ENCODE assay signal across 28 mouse cellular contexts in genomic region chr2:84732394-84732793, GRCm38 (mm10). TPM values are rescaled to one million over a fixed set of nuclear protein-coding genes. Genes with fewer than 3 reads are reported as not detected.
DNase-seq lines count a peak whose midpoint lies in the region; ATAC-seq and TF ChIP-seq lines count a peak whose summit lies in the region.
"Had no signal": no experiment of that assay in that cellular context is flagged by ENCODE, and none has a peak within 500 bp of the region (broad histone marks: within the 10 kb centered on the region; RNA-seq: fewer than 3 reads in every experiment).

No protein-coding gene starts in this region.

- H3K9me3 ChIP-seq in liver, embryonic 12.5 days (replicated peaks) = no peaks in the 10 kb centered on the region
- H3K9me3 ChIP-seq in liver, embryonic 13.5 days (replicated peaks) = no peaks in the 10 kb centered on the region
- H3K9me3 ChIP-seq in liver, embryonic 16.5 days (replicated peaks; ENCODE audit: control insufficient read depth, low read length) = no peaks in the 10 kb centered on the region
- H3K9me3 ChIP-seq in stomach, postnatal 0 days (ENCODE audit: control insufficient read depth, low read length) = no peaks in the 10 kb centered on the region
- H3K9me3 ChIP-seq: embryonic facial prominence, embryonic 12.5 days; embryonic facial prominence, embryonic 15.5 days; forebrain, embryonic 10.5 days; forebrain, embryonic 13.5 days; hindbrain, embryonic 10.5 days; hindbrain, embryonic 13.5 days; intestine, embryonic 15.5 days had no signal

- H3K36me3 ChIP-seq in liver, embryonic 12.5 days = peaks cover 18% of the 10 kb centered on the region
- peaks cover 18% of the 10 kb centered on the region for H3K36me3 ChIP-seq in liver, embryonic 13.5 days
- H3K36me3 ChIP-seq in liver, embryonic 16.5 days (ENCODE audit: control insufficient read depth, insufficient read depth) = peaks cover 12% of the 10 kb centered on the region; the same call in 1 of the 2 replicates
- H3K36me3 ChIP-seq in stomach, postnatal 0 days (ENCODE audit: control insufficient read depth, insufficient read depth, low read length) = no peaks in the 10 kb centered on the region
- H3K36me3 ChIP-seq: embryonic facial prominence, embryonic 12.5 days; embryonic facial prominence, embryonic 15.5 days; forebrain, embryonic 10.5 days; hindbrain, embryonic 10.5 days; hindbrain, embryonic 13.5 days; intestine, embryonic 15.5 days had no signal

- H3K27ac ChIP-seq in liver, embryonic 12.5 days = peak overlapping the region; percentile 99
- peak overlapping the region; percentile 100 for H3K27ac ChIP-seq in liver, embryonic 13.5 days
- peak overlapping the region; percentile 97 for H3K27ac ChIP-seq in liver, embryonic 16.5 days (ENCODE audit: low read length)
- H3K27ac ChIP-seq in stomach, postnatal 0 days (replicated peaks) = no peak overlapping the region
- H3K27ac ChIP-seq: embryonic facial prominence, embryonic 12.5 days; embryonic facial prominence, embryonic 15.5 days; forebrain, embryonic 10.5 days; forebrain, embryonic 13.5 days; gastrocnemius, adult 2 months; heart, adult 2 months; hindbrain, embryonic 10.5 days; hindbrain, embryonic 13.5 days; intestine, embryonic 15.5 days had no signal

- DNase-seq in heart, adult 11 months = peak; percentile 45
- no peak for DNase-seq in heart, adult 18-20 months
- DNase-seq in liver, embryonic 13.5 days = no peak
- no peak for DNase-seq in adrenal gland, postnatal 10 days
- no peak for DNase-seq in stomach, postnatal 0 days (ENCODE audit: low spot score)
- DNase-seq: adrenal gland, adult 2 months; cerebellum, adult 18-20 months; cerebellum, adult 9-11 months; cerebellum, postnatal 25 days; forebrain, postnatal 0 days; gastrocnemius, adult 2 months; gastrocnemius, postnatal 14 days; heart, adult 2 months; heart, postnatal 36 days; kidney, adult 11 months had no signal

- peak overlapping the region; percentile 89 for H3K4me2 ChIP-seq in liver, embryonic 12.5 days
- peak overlapping the region; percentile 86 for H3K4me2 ChIP-seq in liver, embryonic 13.5 days
- peak overlapping the region; percentile 57 for H3K4me2 ChIP-seq in liver, embryonic 16.5 days (ENCODE audit: low read depth, low read length)
- no peak overlapping the region for H3K4me2 ChIP-seq in stomach, postnatal 0 days (replicated peaks; ENCODE audit: low read depth)
- H3K4me2 ChIP-seq: embryonic facial prominence, embryonic 12.5 days; embryonic facial prominence, embryonic 15.5 days; intestine, embryonic 15.5 days had no signal

- H3K4me1 ChIP-seq in liver, embryonic 12.5 days = peaks cover 83% of the 10 kb centered on the region
- peaks cover 96% of the 10 kb centered on the region for H3K4me1 ChIP-seq in liver, embryonic 13.5 days (replicated peaks)
- H3K4me1 ChIP-seq in liver, embryonic 16.5 days (ENCODE audit: control insufficient read depth, low read depth, low read length) = peaks cover 70% of the 10 kb centered on the region
- H3K4me1 ChIP-seq in stomach, postnatal 0 days (replicated peaks; ENCODE audit: control insufficient read depth, insufficient read depth) = peaks cover 3% of the 10 kb centered on the region; the same call in 1 of the 2 replicates

- H3K4me3 ChIP-seq in liver, embryonic 12.5 days = no peak overlapping the region
- H3K4me3 ChIP-seq in liver, embryonic 13.5 days (replicated peaks) = no peak overlapping the region
- no peak overlapping the region; the same call in 1 of the 2 replicates for H3K4me3 ChIP-seq in liver, embryonic 16.5 days (ENCODE audit: low read depth, low read length)
- no peak overlapping the region for H3K4me3 ChIP-seq in stomach, postnatal 0 days (ENCODE audit: low read depth, low read length)
- H3K4me3 ChIP-seq: embryonic facial prominence, embryonic 12.5 days; embryonic facial prominence, embryonic 15.5 days; forebrain, embryonic 10.5 days; forebrain, embryonic 13.5 days; gastrocnemius, adult 2 months; heart, adult 2 months; hindbrain, embryonic 13.5 days; intestine, embryonic 15.5 days had no signal

- peaks cover 10% of the 10 kb centered on the region for H3K27me3 ChIP-seq in liver, embryonic 12.5 days (replicated peaks)
- peaks cover 10% of the 10 kb centered on the region for H3K27me3 ChIP-seq in liver, embryonic 13.5 days
- no peaks in the 10 kb centered on the region; the same call in 1 of the 2 replicates for H3K27me3 ChIP-seq in liver, embryonic 16.5 days (ENCODE audit: control insufficient read depth, insufficient read depth, low read depth, low read length)
- H3K27me3 ChIP-seq in stomach, postnatal 0 days (ENCODE audit: control insufficient read depth, insufficient read depth, low read length) = 0 out of 2 replicates have a peak, but pooled peaks cover 2% of the 10 kb centered on the region
- H3K27me3 ChIP-seq: embryonic facial prominence, embryonic 12.5 days; embryonic facial prominence, embryonic 15.5 days; forebrain, embryonic 13.5 days; hindbrain, embryonic 13.5 days had no signal

- no peak for ATAC-seq in liver, embryonic 12.5 days
- ATAC-seq in liver, embryonic 13.5 days (ENCODE audit: low read depth) = no peak
- ATAC-seq in liver, embryonic 16.5 days (ENCODE audit: low read depth) = peak; percentile 16
- no peak for ATAC-seq in stomach, postnatal 0 days (ENCODE audit: low FRiP score, low TSS enrichment)
- ATAC-seq: CD4-positive, CD25-positive, alpha-beta regulatory T cell, adult 4 months; forebrain, embryonic 13.5 days; forebrain, postnatal 0 days; hindbrain, embryonic 16.5 days; intestine, embryonic 15.5 days had no signal

- peak overlapping the region; percentile 90 for H3K9ac ChIP-seq in liver, embryonic 12.5 days
- peak overlapping the region; percentile 90 for H3K9ac ChIP-seq in liver, embryonic 13.5 days
- H3K9ac ChIP-seq in liver, embryonic 16.5 days (ENCODE audit: low read depth, low read length) = no peak overlapping the region
- H3K9ac ChIP-seq in stomach, postnatal 0 days (ENCODE audit: low read length) = no peak overlapping the region
- H3K9ac ChIP-seq: embryonic facial prominence, embryonic 12.5 days; embryonic facial prominence, embryonic 15.5 days; forebrain, embryonic 13.5 days; forebrain, postnatal 0 days; hindbrain, embryonic 13.5 days; intestine, embryonic 15.5 days had no signal

- no peak for TF ChIP-seq CTCF in stomach, postnatal 0 days (IDR thresholded peaks at IDR 0.05; ENCODE audit: low read depth)

- 65% methylated on average over 1 of the region's 1 CpGs for WGBS in liver, embryonic 12.5 days (ENCODE audit: insufficient replicate concordance)
- WGBS in liver, embryonic 13.5 days (ENCODE audit: insufficient replicate concordance) = 55% methylated on average over 1 of the region's 1 CpGs
- 84% methylated on average over 1 of the region's 1 CpGs for WGBS in liver, embryonic 16.5 days (ENCODE audit: insufficient replicate concordance)
- 62% methylated on average over 1 of the region's 1 CpGs for WGBS in stomach, postnatal 0 days

- TF ChIP-seq EP300 in stomach, postnatal 0 days (optimal IDR thresholded peaks at IDR 0.05) = no peak

RNA-seq across cellular contexts. Expression of gene Ypel4, which starts 1.5 kb away (rescaled TPM):
- under 1 TPM; 0.20 to 0.23 TPM for total RNA-seq in heart, adult 18-20 months (2021)
- polyA plus RNA-seq in liver, embryonic 12.5 days (2016; fragmentation: Nextera tagmentation; extraction: Ambion mirVana) = 49.8 and 52.1 TPM in 2 replicates
- polyA plus RNA-seq in liver, embryonic 13.5 days (2015; fragmentation: Nextera tagmentation; extraction: Ambion mirVana) = 57.8 and 64.2 TPM in 2 replicates
- polyA plus RNA-seq in liver, embryonic 16.5 days (2015; fragmentation: Nextera tagmentation; extraction: Ambion mirVana) = 69.6 and 79.1 TPM in 2 replicates
- 1 to 10 TPM; 4.2 to 7.9 TPM for total RNA-seq in adrenal gland, postnatal 10 days (2021)
- polyA plus RNA-seq in stomach, postnatal 0 days (2015; fragmentation: Nextera tagmentation; extraction: Ambion mirVana) = 1.6 and 2.4 TPM in 2 replicates
- total RNA-seq: MEL had no signal

RNA-seq across cellular contexts. Expression of gene Clp1, which starts 5.2 kb away (rescaled TPM):
- 1 to 10 TPM; 4.3 to 4.4 TPM for total RNA-seq in heart, adult 18-20 months (2021)
- 57.2 and 59.8 TPM in 2 replicates for polyA plus RNA-seq in liver, embryonic 12.5 days (2016; fragmentation: Nextera tagmentation; extraction: Ambion mirVana)
- 60.3 and 69.1 TPM in 2 replicates for polyA plus RNA-seq in liver, embryonic 13.5 days (2015; fragmentation: Nextera tagmentation; extraction: Ambion mirVana)
- 49.7 and 56.2 TPM in 2 replicates for polyA plus RNA-seq in liver, embryonic 16.5 days (2015; fragmentation: Nextera tagmentation; extraction: Ambion mirVana)
- 10 to 100 TPM; 15.5 to 15.9 TPM for total RNA-seq in adrenal gland, postnatal 10 days (2021)
- polyA plus RNA-seq in stomach, postnatal 0 days (2015; fragmentation: Nextera tagmentation; extraction: Ambion mirVana) = 16.3 and 16.5 TPM in 2 replicates

RNA-seq across cellular contexts. Expression of gene Gm19426, which starts 11.1 kb away (rescaled TPM):
- total RNA-seq in heart, adult 18-20 months (2021) = 1 to 10 TPM in 1 of 2 experiments, under 1 TPM in 1; 0.98 to 1.7 TPM
- 3.8 and 3.9 TPM in 2 replicates for polyA plus RNA-seq in liver, embryonic 12.5 days (2016; fragmentation: Nextera tagmentation; extraction: Ambion mirVana)
- polyA plus RNA-seq in liver, embryonic 13.5 days (2015; fragmentation: Nextera tagmentation; extraction: Ambion mirVana) = 1.5 and 2.2 TPM in 2 replicates
- 0.89 and 0.95 TPM in 2 replicates for polyA plus RNA-seq in liver, embryonic 16.5 days (2015; fragmentation: Nextera tagmentation; extraction: Ambion mirVana)
- 1 to 10 TPM; 3.1 to 7.9 TPM for total RNA-seq in adrenal gland, postnatal 10 days (2021)
- polyA plus RNA-seq in stomach, postnatal 0 days (2015; fragmentation: Nextera tagmentation; extraction: Ambion mirVana) = 3.8 and 3.9 TPM in 2 replicates
- total RNA-seq: common myeloid progenitor, adult 5-6 weeks; gastrocnemius, adult 2 months; MEL had no signal
- polyA plus RNA-seq: CD4-positive, CD25-positive, alpha-beta regulatory T cell, adult 4 months had no signal

RNA-seq across cellular contexts. Expression of gene Zdhhc5, which starts 17.4 kb away (rescaled TPM):
- total RNA-seq in heart, adult 18-20 months (2021) = 10 to 100 TPM; 63.2 to 64.3 TPM
- polyA plus RNA-seq in liver, embryonic 12.5 days (2016; fragmentation: Nextera tagmentation; extraction: Ambion mirVana) = 28.1 and 29.3 TPM in 2 replicates
- polyA plus RNA-seq in liver, embryonic 13.5 days (2015; fragmentation: Nextera tagmentation; extraction: Ambion mirVana) = 15.8 and 22.4 TPM in 2 replicates
- 17.7 and 18.9 TPM in 2 replicates for polyA plus RNA-seq in liver, embryonic 16.5 days (2015; fragmentation: Nextera tagmentation; extraction: Ambion mirVana)
- 10 to 100 TPM; 48.9 to 49.5 TPM for total RNA-seq in adrenal gland, postnatal 10 days (2021)
- polyA plus RNA-seq in stomach, postnatal 0 days (2015; fragmentation: Nextera tagmentation; extraction: Ambion mirVana) = 24.1 and 29.7 TPM in 2 replicates

RNA-seq across cellular contexts. Expression of gene Serping1, which starts 42.9 kb away (rescaled TPM):
- 10 to 100 TPM; 64.0 to 71.6 TPM for total RNA-seq in heart, adult 18-20 months (2021)
- polyA plus RNA-seq in liver, embryonic 12.5 days (2016; fragmentation: Nextera tagmentation; extraction: Ambion mirVana) = 30.8 and 32.3 TPM in 2 replicates
- polyA plus RNA-seq in liver, embryonic 13.5 days (2015; fragmentation: Nextera tagmentation; extraction: Ambion mirVana) = 34.0 and 39.6 TPM in 2 replicates
- polyA plus RNA-seq in liver, embryonic 16.5 days (2015; fragmentation: Nextera tagmentation; extraction: Ambion mirVana) = 119 and 133 TPM in 2 replicates
- 100 to 1,000 TPM in 1 of 2 experiments, 10 to 100 TPM in 1; 79.2 to 110 TPM for total RNA-seq in adrenal gland, postnatal 10 days (2021)
- 101 and 103 TPM in 2 replicates for polyA plus RNA-seq in stomach, postnatal 0 days (2015; fragmentation: Nextera tagmentation; extraction: Ambion mirVana)
- total RNA-seq: common myeloid progenitor, adult 5-6 weeks; MEL had no signal
- polyA plus RNA-seq: CD4-positive, CD25-positive, alpha-beta regulatory T cell, adult 4 months had no signal

Comparison
In these comparisons a context has a peak if more than half of its experiments do, and no peak if none do; other contexts are left out.
1. H3K9ac ChIP-seq: peak in liver, embryonic 12.5 days (single experiment) and liver, embryonic 13.5 days (single experiment); none in liver, embryonic 16.5 days (single experiment) and stomach, postnatal 0 days (single experiment).
2. RNA of gene Ypel4, which starts 1.5 kb away (polyA plus RNA-seq): 69.6 to 79.1 TPM in liver, embryonic 16.5 days, 57.8 to 64.2 TPM in liver, embryonic 13.5 days and 49.8 to 52.1 TPM in liver, embryonic 12.5 days; 1.6 to 2.4 TPM in stomach, postnatal 0 days; every median in the first group is over 10 times any median in the second.